Mouse (Mus musculus): Measurements from ENCODE around the gene Pacrg. TPM values are rescaled to one million over a fixed set of nuclear protein-coding genes. Genes with fewer than 3 reads are reported as not detected.
A peak's percentile ranks its signal among the peaks of the same experiment; 100 is the strongest.

Gene Pacrg
- polyA plus RNA-seq, 1 experiment = 5.5 TPM

DNA sequence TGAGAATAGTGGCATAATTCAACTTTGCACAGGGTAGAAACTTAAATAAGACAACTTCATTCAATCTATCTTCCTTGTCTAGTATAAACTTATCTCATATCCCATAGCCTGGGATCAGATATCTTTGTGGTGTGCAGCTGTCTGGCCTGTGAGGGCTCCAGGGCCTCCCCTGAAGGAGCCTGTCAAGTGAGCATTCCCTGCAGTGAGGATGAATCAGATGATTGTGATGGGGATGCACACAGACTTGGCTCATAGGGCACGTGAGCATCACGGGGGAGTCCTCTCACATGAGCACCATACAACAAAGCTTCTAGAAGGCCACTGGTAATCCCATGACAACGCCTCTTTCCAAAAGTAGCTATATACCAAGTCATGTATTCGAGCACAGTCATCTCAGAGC, 291.1 kb downstream of the Pacrg start:
- Histone ChIP-seq H3ac (ENCODE audit: control insufficient read depth, insufficient read length, low read depth) (no peak overlapping the region), H3K4me3 (ENCODE audit: insufficient read depth, poor library complexity, severe bottlenecking) (no peak overlapping the region), H3K79me3 (ENCODE audit: low read depth) (no peaks in the 10 kb centered on the region), H3K36me3 (ENCODE audit: control insufficient read depth, insufficient read depth) (no peaks in the 10 kb centered on the region), H3K79me2 (ENCODE audit: control insufficient read depth, insufficient read depth) (no peaks in the 10 kb centered on the region), H3K27me3 (ENCODE audit: control insufficient read depth, insufficient read depth, insufficient read length) (no peaks in the 10 kb centered on the region)
- peak; percentile 7 for TF ChIP-seq USF1 (IDR thresholded peaks at IDR 0.05; ENCODE audit: low read depth)
- no peak for TF ChIP-seq MAX (IDR thresholded peaks at IDR 0.05)

DNA sequence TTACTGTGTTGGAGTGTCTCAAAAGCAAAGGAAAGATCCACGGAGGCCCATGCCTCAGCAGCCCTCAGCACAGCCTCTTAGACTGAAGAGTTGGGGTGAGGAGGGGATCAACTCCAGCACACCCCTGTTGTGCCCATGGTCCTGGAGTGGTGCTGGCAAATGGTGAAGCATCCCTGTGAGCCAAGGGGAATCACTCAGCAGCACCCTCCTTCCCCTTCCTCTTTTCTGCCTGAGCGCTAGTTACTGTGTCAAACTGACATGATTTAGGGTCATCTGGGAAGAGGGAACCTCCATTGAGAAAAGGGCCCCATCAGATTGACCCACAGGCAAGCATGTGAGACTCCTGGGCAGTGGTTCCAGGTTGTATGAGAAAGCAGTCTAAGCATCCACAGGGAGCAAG, 299.3 kb downstream of the Pacrg start:
- no peaks in the 10 kb centered on the region for H3K36me3 ChIP-seq (ENCODE audit: control insufficient read depth, insufficient read depth)

DNA sequence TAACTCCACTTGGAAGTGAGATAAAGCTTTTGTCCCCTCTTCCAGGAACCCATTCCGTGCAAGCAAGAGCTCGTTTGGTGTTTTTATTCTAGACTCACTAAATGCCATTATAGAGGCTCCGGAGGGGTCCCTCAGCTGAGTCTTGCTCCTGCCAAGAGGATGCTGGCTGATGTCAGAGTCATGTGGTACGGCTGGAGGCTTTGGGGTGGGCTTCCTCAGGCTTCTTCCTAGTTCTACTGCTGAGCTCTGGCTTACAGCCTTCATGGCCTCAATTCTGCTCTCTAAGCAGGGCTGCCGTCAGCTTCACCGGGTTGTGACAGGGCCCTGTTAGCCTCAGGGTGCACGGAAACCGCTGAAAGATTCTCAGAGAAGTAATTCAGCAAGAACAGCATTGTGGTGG, 305.9 kb downstream of the Pacrg start:
- H3K4me3 ChIP-seq (ENCODE audit: insufficient read depth, poor library complexity, severe bottlenecking) = no peak overlapping the region

More for the DNA sequence above, 299.3 kb downstream of the Pacrg start:
- Histone ChIP-seq H3K27me3 (ENCODE audit: control insufficient read depth, insufficient read depth, insufficient read length) (no peaks in the 10 kb centered on the region), H3K4me3 (ENCODE audit: insufficient read depth, poor library complexity, severe bottlenecking) (no peak overlapping the region), H3K79me2 (ENCODE audit: control insufficient read depth, insufficient read depth) (no peaks in the 10 kb centered on the region), H3ac (ENCODE audit: control insufficient read depth, insufficient read length, low read depth) (no peak overlapping the region), H3K79me3 (ENCODE audit: low read depth) (no peaks in the 10 kb centered on the region)
- TF ChIP-seq MYOG (IDR thresholded peaks at IDR 0.05; ENCODE audit: control insufficient read depth, extremely low read depth, insufficient read length) (no peak), MAX (IDR thresholded peaks at IDR 0.05) (no peak), MYOD1 (IDR thresholded peaks at IDR 0.05; ENCODE audit: control insufficient read depth, insufficient read length, low read depth) (no peak), CEBPB (IDR thresholded peaks at IDR 0.05; ENCODE audit: low read depth) (no peak), USF1 (IDR thresholded peaks at IDR 0.05; ENCODE audit: low read depth) (no peak), CTCF (IDR thresholded peaks at IDR 0.05; ENCODE audit: control insufficient read depth, insufficient read depth, insufficient read length) (no peak), FOSL1 (IDR thresholded peaks at IDR 0.05; ENCODE audit: insufficient read depth, low read length, poor library complexity, severe bottlenecking) (no peak)

DNA sequence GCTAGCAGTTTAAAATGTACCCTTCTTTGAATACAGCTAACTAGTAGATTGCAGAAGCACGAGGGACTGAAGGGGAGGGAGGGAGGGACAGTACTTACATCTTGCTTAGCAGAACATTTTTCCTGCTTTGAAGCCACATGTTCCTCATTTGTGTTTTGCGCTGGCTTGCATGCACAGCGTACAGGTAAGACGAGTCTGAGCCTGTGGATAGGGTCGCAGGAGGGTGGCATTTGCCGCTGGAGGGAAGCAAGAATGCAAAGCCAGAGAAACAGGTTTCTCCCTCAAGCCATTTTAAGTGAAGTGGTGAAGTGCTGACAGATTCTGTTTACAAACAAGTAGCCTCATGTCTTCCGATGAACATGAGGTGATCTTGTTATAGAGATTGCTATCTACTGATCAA, 306.6 kb downstream of the Pacrg start:
- Histone ChIP-seq H3K79me2 (ENCODE audit: control insufficient read depth, insufficient read depth) (no peaks in the 10 kb centered on the region), H3K4me3 (ENCODE audit: insufficient read depth, poor library complexity, severe bottlenecking) (no peak overlapping the region), H3ac (ENCODE audit: control insufficient read depth, insufficient read length, low read depth) (no peak overlapping the region), H3K27me3 (ENCODE audit: control insufficient read depth, insufficient read depth, insufficient read length) (no peaks in the 10 kb centered on the region), H3K79me3 (ENCODE audit: low read depth) (no peaks in the 10 kb centered on the region), H3K36me3 (ENCODE audit: control insufficient read depth, insufficient read depth) (no peaks in the 10 kb centered on the region)
- no peak for TF ChIP-seq FOSL1 (IDR thresholded peaks at IDR 0.05; ENCODE audit: insufficient read depth, low read length, poor library complexity, severe bottlenecking)
- no peak for TF ChIP-seq CEBPB (IDR thresholded peaks at IDR 0.05; ENCODE audit: low read depth)
- TF ChIP-seq USF1 (IDR thresholded peaks at IDR 0.05; ENCODE audit: low read depth) = no peak
- no peak for TF ChIP-seq MYOG (IDR thresholded peaks at IDR 0.05; ENCODE audit: control insufficient read depth, extremely low read depth, insufficient read length)

More for the DNA sequence above, 305.9 kb downstream of the Pacrg start:
- TF ChIP-seq MYOD1 (IDR thresholded peaks at IDR 0.05; ENCODE audit: control insufficient read depth, insufficient read length, low read depth) (no peak), FOSL1 (IDR thresholded peaks at IDR 0.05; ENCODE audit: insufficient read depth, low read length, poor library complexity, severe bottlenecking) (no peak), USF1 (IDR thresholded peaks at IDR 0.05; ENCODE audit: low read depth) (no peak), MYOG (IDR thresholded peaks at IDR 0.05; ENCODE audit: control insufficient read depth, extremely low read depth, insufficient read length) (no peak), CEBPB (IDR thresholded peaks at IDR 0.05; ENCODE audit: low read depth) (no peak), CTCF (IDR thresholded peaks at IDR 0.05; ENCODE audit: control insufficient read depth, insufficient read depth, insufficient read length) (no peak), MAX (IDR thresholded peaks at IDR 0.05) (no peak)
- Histone ChIP-seq H3K79me3 (ENCODE audit: low read depth) (no peaks in the 10 kb centered on the region), H3K79me2 (ENCODE audit: control insufficient read depth, insufficient read depth) (no peaks in the 10 kb centered on the region), H3K36me3 (ENCODE audit: control insufficient read depth, insufficient read depth) (no peaks in the 10 kb centered on the region), H3ac (ENCODE audit: control insufficient read depth, insufficient read length, low read depth) (no peak overlapping the region), H3K27me3 (ENCODE audit: control insufficient read depth, insufficient read depth, insufficient read length) (no peaks in the 10 kb centered on the region)

DNA sequence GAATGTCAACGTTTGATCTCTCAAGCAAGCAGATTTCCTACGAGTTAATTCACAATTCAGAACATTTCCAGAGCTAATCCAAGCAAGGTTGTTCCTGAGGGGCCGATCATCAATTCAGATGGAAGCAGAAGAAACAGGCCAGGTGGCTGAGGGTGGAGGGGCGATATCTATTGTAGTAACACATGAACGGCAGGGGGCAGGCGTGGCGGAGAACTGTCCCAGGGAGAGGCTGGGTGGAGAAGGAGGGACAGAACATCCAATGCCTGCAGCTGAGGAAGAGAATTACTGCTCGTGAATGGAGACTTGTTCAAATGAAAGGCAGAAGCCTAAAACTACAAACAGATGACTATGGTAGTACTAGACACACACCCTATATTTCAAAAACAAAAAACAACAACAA, 309.1 kb downstream of the Pacrg start:
- Histone ChIP-seq H3ac (ENCODE audit: control insufficient read depth, insufficient read length, low read depth) (no peak overlapping the region), H3K79me3 (ENCODE audit: low read depth) (no peaks in the 10 kb centered on the region), H3K4me3 (ENCODE audit: insufficient read depth, poor library complexity, severe bottlenecking) (no peak overlapping the region), H3K36me3 (ENCODE audit: control insufficient read depth, insufficient read depth) (no peaks in the 10 kb centered on the region), H3K27me3 (ENCODE audit: control insufficient read depth, insufficient read depth, insufficient read length) (no peaks in the 10 kb centered on the region), H3K79me2 (ENCODE audit: control insufficient read depth, insufficient read depth) (no peaks in the 10 kb centered on the region)
- no peak for TF ChIP-seq MAX (IDR thresholded peaks at IDR 0.05)
- no peak for TF ChIP-seq MYOG (IDR thresholded peaks at IDR 0.05; ENCODE audit: control insufficient read depth, extremely low read depth, insufficient read length)
- no peak for TF ChIP-seq MYOD1 (IDR thresholded peaks at IDR 0.05; ENCODE audit: control insufficient read depth, insufficient read length, low read depth)
- no peak for TF ChIP-seq CEBPB (IDR thresholded peaks at IDR 0.05; ENCODE audit: low read depth)
- no peak for TF ChIP-seq USF1 (IDR thresholded peaks at IDR 0.05; ENCODE audit: low read depth)
- TF ChIP-seq FOSL1 (IDR thresholded peaks at IDR 0.05; ENCODE audit: insufficient read depth, low read length, poor library complexity, severe bottlenecking) = no peak

DNA sequence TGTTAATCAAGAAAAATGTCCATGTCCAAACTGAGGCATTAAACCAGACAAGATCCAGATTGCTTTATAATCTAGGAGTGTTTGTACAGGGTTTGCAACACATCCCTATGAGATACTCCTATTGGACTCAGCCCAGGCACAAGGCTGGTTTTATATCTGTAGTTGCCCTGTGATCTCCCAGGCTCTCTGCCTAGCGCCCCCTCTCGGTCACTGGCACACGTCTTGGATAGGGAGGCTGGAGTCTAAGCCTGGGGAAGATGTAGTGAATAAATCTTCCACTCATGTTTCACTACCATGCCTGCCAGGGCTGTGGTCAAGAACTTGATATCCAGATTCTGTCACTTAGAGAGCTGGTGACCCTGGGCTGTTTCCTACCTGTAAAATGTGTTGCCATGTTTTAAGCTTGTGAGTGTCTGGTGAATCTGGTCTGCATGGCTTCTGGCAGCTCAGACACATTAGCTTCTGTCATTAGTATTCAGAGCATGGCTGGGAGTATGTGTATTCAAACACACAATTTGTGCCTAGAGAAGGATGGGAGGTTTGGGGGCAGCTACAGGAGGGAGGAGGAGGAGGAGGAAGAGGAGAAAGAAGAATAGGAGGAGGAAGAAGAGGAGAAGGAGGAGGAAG, 310.7 kb downstream of the Pacrg start:
- Histone ChIP-seq H3K79me2 (ENCODE audit: control insufficient read depth, insufficient read depth) (no peaks in the 10 kb centered on the region), H3K27me3 (ENCODE audit: control insufficient read depth, insufficient read depth, insufficient read length) (no peaks in the 10 kb centered on the region), H3K4me3 (ENCODE audit: insufficient read depth, poor library complexity, severe bottlenecking) (no peak overlapping the region), H3ac (ENCODE audit: control insufficient read depth, insufficient read length, low read depth) (no peak overlapping the region), H3K79me3 (ENCODE audit: low read depth) (no peaks in the 10 kb centered on the region), H3K36me3 (ENCODE audit: control insufficient read depth, insufficient read depth) (no peaks in the 10 kb centered on the region)
- no peak for TF ChIP-seq MAX (IDR thresholded peaks at IDR 0.05)
- TF ChIP-seq CEBPB (IDR thresholded peaks at IDR 0.05; ENCODE audit: low read depth) = no peak
- no peak for TF ChIP-seq USF1 (IDR thresholded peaks at IDR 0.05; ENCODE audit: low read depth)
- TF ChIP-seq MYOD1 (IDR thresholded peaks at IDR 0.05; ENCODE audit: control insufficient read depth, insufficient read length, low read depth) = no peak
- no peak for TF ChIP-seq MYOG (IDR thresholded peaks at IDR 0.05; ENCODE audit: control insufficient read depth, extremely low read depth, insufficient read length)
- TF ChIP-seq FOSL1 (IDR thresholded peaks at IDR 0.05; ENCODE audit: insufficient read depth, low read length, poor library complexity, severe bottlenecking) = no peak
- TF ChIP-seq CTCF (IDR thresholded peaks at IDR 0.05; ENCODE audit: control insufficient read depth, insufficient read depth, insufficient read length) = no peak
